Mouse (Mus musculus): ENCODE results near the gene Dpyd.

DNA sequence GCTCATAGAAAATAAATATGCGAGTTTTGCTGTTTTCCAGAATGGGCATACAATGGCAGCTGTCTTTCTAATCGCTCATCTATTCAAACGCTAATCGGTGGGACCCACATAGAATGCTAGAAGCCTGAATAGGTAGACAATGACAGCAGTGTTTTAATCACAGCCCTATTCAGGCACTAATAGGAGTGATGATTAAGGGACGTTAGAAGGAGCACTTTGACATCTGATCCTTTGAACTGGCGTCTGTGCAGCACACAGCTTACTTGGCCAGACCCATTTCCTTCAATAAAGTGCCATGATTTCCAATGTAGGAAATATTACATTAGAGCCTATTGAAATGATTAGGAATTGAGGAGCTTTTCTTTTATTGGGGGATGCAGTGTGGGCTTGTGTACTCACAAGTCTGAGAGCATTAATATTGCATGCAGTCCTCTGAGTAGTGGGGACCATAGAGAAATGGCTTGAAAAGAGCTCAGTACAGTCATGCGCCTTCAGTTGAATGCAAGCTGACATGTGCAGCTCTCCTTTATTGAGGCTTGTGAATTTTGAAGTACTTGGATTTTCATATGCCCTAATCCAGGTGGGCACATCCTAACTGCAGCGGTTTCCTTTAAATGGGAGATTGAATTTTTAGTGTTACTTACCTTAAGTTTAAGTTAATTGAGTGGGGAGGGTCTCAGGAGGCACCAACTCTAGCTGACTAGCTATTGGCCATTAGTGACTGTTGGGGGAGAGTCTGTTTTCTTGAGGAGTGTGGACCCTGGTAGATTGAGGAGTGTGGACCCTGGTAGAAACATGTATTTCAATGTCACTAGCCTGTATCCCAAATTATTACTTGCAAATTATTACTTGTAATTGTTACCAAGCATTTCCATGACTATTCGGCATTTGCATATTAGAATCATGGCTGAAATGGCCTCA is 64.8 kb downstream of the Dpyd start:
- TF ChIP-seq CTCF (IDR thresholded peaks at IDR 0.05; ENCODE audit: borderline replicate concordance, insufficient read depth, low read depth, low read length) (no peak), POLR2A (IDR thresholded peaks at IDR 0.05; ENCODE audit: borderline replicate concordance, insufficient read depth, low read length) (no peak)

All from cerebellum, adult 2 months (tissue).